Mouse (Mus musculus): Measurements from ENCODE around the gene Abca13. TPM values are rescaled to one million over a fixed set of nuclear protein-coding genes. Genes with fewer than 3 reads are reported as not detected.
"Not testable (repeated sequence)": the region's sequence is repeated elsewhere in the genome, so short reads cannot be mapped to it uniquely, and the experiment has no call there.

Gene Abca13
- polyA plus RNA-seq, 1 experiment = 0.15 TPM

GRCm38 (mm10) chr11:9167331-9167730, 24.4 kb upstream of the Abca13 start:
- Histone ChIP-seq H3K4me3 (ENCODE audit: control insufficient read depth, insufficient read depth, low read length) (no peak overlapping the region), H3K4me1 (replicated peaks; ENCODE audit: control insufficient read depth, insufficient read depth, low read length) (no peaks in the 10 kb centered on the region), H3K36me3 (ENCODE audit: control insufficient read depth, insufficient read depth, low read length) (no peaks in the 10 kb centered on the region), H3K27ac (ENCODE audit: control insufficient read depth, insufficient read depth, low read length) (no peak overlapping the region), H3K27me3 (ENCODE audit: control insufficient read depth, insufficient read depth, low read length) (no peaks in the 10 kb centered on the region)
- TF ChIP-seq POLR2A (IDR thresholded peaks at IDR 0.05; ENCODE audit: control insufficient read depth, extremely low read depth, insufficient read depth, low read length, poor library complexity) (no peak), CTCF (IDR thresholded peaks at IDR 0.05; ENCODE audit: borderline replicate concordance, control insufficient read depth, extremely low read depth, insufficient read depth, low read length, poor library complexity) (no peak)
- WGBS = 91% methylated on average over 2 of the region's 2 CpGs
- DNase-seq = no peak

- no peak for TF ChIP-seq CTCF (IDR thresholded peaks at IDR 0.05; ENCODE audit: borderline replicate concordance, control insufficient read depth, extremely low read depth, insufficient read depth, low read length, poor library complexity)
- no peak for TF ChIP-seq POLR2A (IDR thresholded peaks at IDR 0.05; ENCODE audit: control insufficient read depth, extremely low read depth, insufficient read depth, low read length, poor library complexity)
- no peak for DNase-seq
- Histone ChIP-seq H3K4me3 (ENCODE audit: control insufficient read depth, insufficient read depth, low read length) (no peak overlapping the region), H3K4me1 (replicated peaks; ENCODE audit: control insufficient read depth, insufficient read depth, low read length) (no peaks in the 10 kb centered on the region), H3K36me3 (ENCODE audit: control insufficient read depth, insufficient read depth, low read length) (no peaks in the 10 kb centered on the region), H3K27me3 (ENCODE audit: control insufficient read depth, insufficient read depth, low read length) (no peaks in the 10 kb centered on the region), H3K27ac (ENCODE audit: control insufficient read depth, insufficient read depth, low read length) (no peak overlapping the region)
- WGBS = 86% methylated on average over 1 of the region's 1 CpGs
These were observed 10.3 kb upstream of the Abca13 start for GRCm38 (mm10) chr11:9181477-9181876.

GRCm38 (mm10) chr11:9189471-9189870, 2.3 kb upstream of the Abca13 start:
- H3K27ac ChIP-seq (ENCODE audit: control insufficient read depth, insufficient read depth, low read length); DNase-seq; H3K27me3 ChIP-seq (ENCODE audit: control insufficient read depth, insufficient read depth, low read length); H3K4me3 ChIP-seq (ENCODE audit: control insufficient read depth, insufficient read depth, low read length); H3K4me1 ChIP-seq (replicated peaks; ENCODE audit: control insufficient read depth, insufficient read depth, low read length); H3K36me3 ChIP-seq (ENCODE audit: control insufficient read depth, insufficient read depth, low read length): not testable (repeated sequence)

GRCm38 (mm10) chr11:9190772-9191554, 779 bp upstream of the Abca13 start:
- no peaks in the 10 kb centered on the region for H3K27me3 ChIP-seq (ENCODE audit: control insufficient read depth, insufficient read depth, low read length)
- H3K36me3 ChIP-seq (ENCODE audit: control insufficient read depth, insufficient read depth, low read length) = no peaks in the 10 kb centered on the region
- H3K4me1 ChIP-seq (replicated peaks; ENCODE audit: control insufficient read depth, insufficient read depth, low read length) = no peaks in the 10 kb centered on the region
- H3K4me3 ChIP-seq (ENCODE audit: control insufficient read depth, insufficient read depth, low read length) = no peak overlapping the region
- WGBS = 70% methylated on average over 11 of the region's 11 CpGs
- no peak overlapping the region for H3K27ac ChIP-seq (ENCODE audit: control insufficient read depth, insufficient read depth, low read length)
- TF ChIP-seq POLR2A (IDR thresholded peaks at IDR 0.05; ENCODE audit: control insufficient read depth, extremely low read depth, insufficient read depth, low read length, poor library complexity) (no peak), CTCF (IDR thresholded peaks at IDR 0.05; ENCODE audit: borderline replicate concordance, control insufficient read depth, extremely low read depth, insufficient read depth, low read length, poor library complexity) (no peak)
- DNase-seq = no peak

- WGBS = 96% methylated on average over 3 of the region's 3 CpGs
- no peaks in the 10 kb centered on the region for H3K4me1 ChIP-seq (replicated peaks; ENCODE audit: control insufficient read depth, insufficient read depth, low read length)
- TF ChIP-seq CTCF (IDR thresholded peaks at IDR 0.05; ENCODE audit: borderline replicate concordance, control insufficient read depth, extremely low read depth, insufficient read depth, low read length, poor library complexity) (no peak), POLR2A (IDR thresholded peaks at IDR 0.05; ENCODE audit: control insufficient read depth, extremely low read depth, insufficient read depth, low read length, poor library complexity) (no peak)
- no peaks in the 10 kb centered on the region for H3K36me3 ChIP-seq (ENCODE audit: control insufficient read depth, insufficient read depth, low read length)
- no peak overlapping the region for H3K27ac ChIP-seq (ENCODE audit: control insufficient read depth, insufficient read depth, low read length)
- no peak for DNase-seq
- no peak overlapping the region for H3K4me3 ChIP-seq (ENCODE audit: control insufficient read depth, insufficient read depth, low read length)
- no peaks in the 10 kb centered on the region for H3K27me3 ChIP-seq (ENCODE audit: control insufficient read depth, insufficient read depth, low read length)
These were observed 3.1 kb downstream of the Abca13 start for GRCm38 (mm10) chr11:9194861-9195260.

- Histone ChIP-seq H3K4me3 (ENCODE audit: control insufficient read depth, insufficient read depth, low read length) (no peak overlapping the region), H3K27me3 (ENCODE audit: control insufficient read depth, insufficient read depth, low read length) (no peaks in the 10 kb centered on the region), H3K4me1 (replicated peaks; ENCODE audit: control insufficient read depth, insufficient read depth, low read length) (no peaks in the 10 kb centered on the region), H3K36me3 (ENCODE audit: control insufficient read depth, insufficient read depth, low read length) (no peaks in the 10 kb centered on the region), H3K27ac (ENCODE audit: control insufficient read depth, insufficient read depth, low read length) (no peak overlapping the region)
- TF ChIP-seq POLR2A (IDR thresholded peaks at IDR 0.05; ENCODE audit: control insufficient read depth, extremely low read depth, insufficient read depth, low read length, poor library complexity) (no peak), CTCF (IDR thresholded peaks at IDR 0.05; ENCODE audit: borderline replicate concordance, control insufficient read depth, extremely low read depth, insufficient read depth, low read length, poor library complexity) (no peak)
- WGBS = 92% methylated on average over 2 of the region's 2 CpGs
- no peak for DNase-seq
These were observed 8.1 kb downstream of the Abca13 start for GRCm38 (mm10) chr11:9199868-9200267.

- Histone ChIP-seq H3K27ac (ENCODE audit: control insufficient read depth, insufficient read depth, low read length) (no peak overlapping the region), H3K36me3 (ENCODE audit: control insufficient read depth, insufficient read depth, low read length) (no peaks in the 10 kb centered on the region), H3K27me3 (ENCODE audit: control insufficient read depth, insufficient read depth, low read length) (no peaks in the 10 kb centered on the region), H3K4me3 (ENCODE audit: control insufficient read depth, insufficient read depth, low read length) (no peak overlapping the region), H3K4me1 (replicated peaks; ENCODE audit: control insufficient read depth, insufficient read depth, low read length) (no peaks in the 10 kb centered on the region)
- DNase-seq = no peak
- TF ChIP-seq POLR2A (IDR thresholded peaks at IDR 0.05; ENCODE audit: control insufficient read depth, extremely low read depth, insufficient read depth, low read length, poor library complexity) (no peak), CTCF (IDR thresholded peaks at IDR 0.05; ENCODE audit: borderline replicate concordance, control insufficient read depth, extremely low read depth, insufficient read depth, low read length, poor library complexity) (no peak)
- 77% methylated on average over 8 of the region's 8 CpGs for WGBS
These were observed 19.0 kb downstream of the Abca13 start for GRCm38 (mm10) chr11:9210707-9211106.

All from thymus, adult 2 months (tissue).